Mouse (Mus musculus) lung, postnatal 0 days (tissue): ENCODE data around the gene 6030498E09Rik.

Experiments used
- CTCF ChIP-seq: IDR thresholded peaks from 2 replicates; pipeline ENCODE4 v1.5.1; 2016; ENCODE audit warnings: antibody characterized with exemption, mild to moderate bottlenecking
- EP300 ChIP-seq: IDR thresholded peaks from 2 replicates; pipeline ENCODE4 v1.6.1; 2016; ENCODE audit warnings: antibody characterized with exemption, mild to moderate bottlenecking, control low read depth

- TF ChIP-seq CTCF = no peak
- no peak for TF ChIP-seq EP300
These were observed 44.4 kb downstream of the 6030498E09Rik start for GRCm38 (mm10) chrX:38816841-38817240.
